Mouse (Mus musculus) forebrain, embryonic 14.5 days (tissue): ENCODE data around the gene Cdc42se1. TPM values are rescaled to one million over a fixed set of nuclear protein-coding genes. Genes with fewer than 3 reads are reported as not detected.

Source experiments
- ATAC-seq: fragments of 200-750 bp; cut with Nextera tagmentation; 2 replicates; pipeline ENCODE4 v1.8.0; 2017; ENCODE audit warnings: mild to moderate bottlenecking, moderate library complexity
- DNase-seq: peaks from one replicate; pipeline ENCODE4 v3.0.0-alpha.2; 2015; ENCODE audit warnings: low spot score
- H3K27ac ChIP-seq: fragments of 300-500 bp; sonication (generic); 2 replicates; pipeline ENCODE4 v1.5.1; 2014; ENCODE audit warnings: low read depth, mild to moderate bottlenecking, control low read depth, low read length, moderate library complexity
- H3K27me3 ChIP-seq: fragments of 300-500 bp; sonication (generic); replicated peaks from 2 replicates; pipeline ENCODE4 v1.6.1; 2014; ENCODE audit warnings: low read length, control low read depth, mixed read lengths; ENCODE audit not compliant: control insufficient read depth, insufficient read depth
- H3K36me3 ChIP-seq: fragments of 300-500 bp; sonication (generic); 2 replicates; pipeline ENCODE4 v1.6.1; 2014; ENCODE audit warnings: low read length, control low read depth; ENCODE audit not compliant: control insufficient read depth, insufficient read depth
- H3K4me1 ChIP-seq: fragments of 300-500 bp; sonication (generic); 2 replicates; pipeline ENCODE4 v1.6.1; 2014; ENCODE audit warnings: antibody characterized with exemption, low read length, control low read depth; ENCODE audit not compliant: control insufficient read depth, insufficient read depth
- H3K4me2 ChIP-seq: fragments of 300-500 bp; sonication (generic); 2 replicates; pipeline ENCODE4 v1.6.1; 2014; ENCODE audit warnings: mild to moderate bottlenecking, control low read depth, low read length
- H3K4me3 ChIP-seq: fragments of 300-500 bp; sonication (generic); 2 replicates; pipeline ENCODE4 v1.5.1; 2014; ENCODE audit warnings: low read depth, low read length, control low read depth
- H3K9ac ChIP-seq: fragments of 300-500 bp; sonication (generic); 2 replicates; pipeline ENCODE4 v1.6.1; 2014; ENCODE audit warnings: mild to moderate bottlenecking, low read length, control low read depth, moderate library complexity
- H3K9me3 ChIP-seq: fragments of 300-500 bp; sonication (generic); replicated peaks from 2 replicates; pipeline ENCODE4 v1.6.1; 2016; ENCODE audit warnings: low read length, control low read depth, mixed read lengths; ENCODE audit not compliant: control insufficient read depth
- WGBS: fragments of 180-500 bp; shearing (Covaris S2); extraction: QIAGEN DNeasy Blood & Tissue Kit; methylation state at CpG from one replicate; pipeline ENCODE4 v1.1.7; 2014; 5-methylcytosine and 5-hydroxymethylcytosine counted together
- polyA plus RNA-seq: library from polyadenylated mRNA; unstranded; fragments of >200 nt; fragmentation: Nextera tagmentation; extraction: Ambion mirVana; gene quantifications from 2 replicates; pipeline ENCODE4 v1.2.1, GENCODE M21; 2014

The Cdc42se1 gene
- polyA plus RNA-seq, 1 experiment from 2014 or later = 99.7 TPM

DNA sequence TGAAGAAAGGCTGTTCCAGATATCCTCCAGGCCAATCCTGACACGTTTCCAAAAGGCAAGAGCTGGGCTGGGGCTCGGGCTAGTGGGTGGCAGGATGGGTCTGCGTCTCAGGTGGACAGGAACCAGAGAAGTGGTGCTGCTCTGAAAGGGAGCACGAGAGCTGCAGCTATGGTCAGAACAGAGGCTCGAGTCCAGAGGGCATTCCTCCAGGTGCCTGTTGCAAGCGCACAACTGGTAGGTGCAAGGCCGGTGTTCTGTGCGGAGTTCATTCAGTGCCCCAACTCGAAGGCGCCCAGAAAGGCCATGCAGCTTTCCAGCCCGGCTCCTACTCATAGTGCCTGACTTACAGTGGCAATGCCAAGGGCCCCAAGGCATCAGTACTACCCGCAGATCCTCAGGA is 11.4 kb downstream of the Cdc42se1 start:
- Histone ChIP-seq H3K36me3 (peaks cover 40% of the 10 kb centered on the region), H3K4me1 (no peaks in the 10 kb centered on the region), H3K4me3 (no peak overlapping the region), H3K9ac (no peak overlapping the region), H3K27ac (no peak overlapping the region), H3K9me3 (no peaks in the 10 kb centered on the region), H3K4me2 (no peak overlapping the region), H3K27me3 (no peaks in the 10 kb centered on the region)
- ATAC-seq (no peak), DNase-seq (no peak)
- WGBS = 84% methylated on average over 12 of the region's 12 CpGs

DNA sequence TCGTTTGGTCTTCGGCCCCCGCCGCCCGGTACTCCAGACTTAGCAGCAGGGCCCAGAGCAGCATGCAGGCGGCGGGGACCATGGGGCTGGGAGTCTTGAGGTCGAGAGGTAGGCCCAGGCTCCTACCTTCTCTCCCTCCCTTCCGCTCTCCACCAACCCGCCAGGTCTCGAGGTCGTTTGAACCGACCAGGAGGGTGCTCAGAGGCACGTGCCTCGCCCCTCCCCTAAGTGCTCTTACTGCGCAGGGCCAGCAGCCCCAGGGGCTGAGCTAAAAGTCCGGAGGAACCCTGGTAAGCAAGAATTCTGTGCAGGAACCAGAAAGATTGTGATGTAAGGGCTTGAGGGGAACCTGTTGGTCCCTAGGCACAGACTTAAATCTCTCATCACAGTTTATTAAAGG is 12.4 kb downstream of the Cdc42se1 start:
- 47% methylated on average over 17 of the region's 17 CpGs for WGBS
- peaks cover 30% of the 10 kb centered on the region for H3K36me3 ChIP-seq

GRCm38 (mm10) chr3:95241498-95241897 is 13.0 kb downstream of the Cdc42se1 start, which contains the start of gene Gm128:
Gene Gm128 (minus strand): TSS chr3:95241598.
- Histone ChIP-seq H3K36me3 (peaks cover 24% of the 10 kb centered on the region), H3K27ac (no peak within 1 kb of the TSS), H3K4me3 (no peak within 1 kb of the TSS), H3K9me3 (no peaks in the 10 kb centered on the region), H3K4me2 (no peak within 1 kb of the TSS), H3K27me3 (no peaks in the 10 kb centered on the region), H3K9ac (no peak within 1 kb of the TSS), H3K4me1 (no peaks in the 10 kb centered on the region)
- no peak for DNase-seq
- no peak for ATAC-seq
- 78% methylated on average over 7 of the region's 7 CpGs for WGBS

More for the DNA sequence above, 12.4 kb downstream of the Cdc42se1 start:
- Histone ChIP-seq H3K9me3 (no peaks in the 10 kb centered on the region), H3K27ac (no peak overlapping the region), H3K27me3 (no peaks in the 10 kb centered on the region), H3K4me2 (no peak overlapping the region), H3K9ac (no peak overlapping the region), H3K4me1 (no peaks in the 10 kb centered on the region), H3K4me3 (no peak overlapping the region)
- ATAC-seq (no peak), DNase-seq (no peak)

GRCm38 (mm10) chr3:95243086-95243485 is 14.6 kb downstream of the Cdc42se1 start:
- Histone ChIP-seq H3K9me3 (no peaks in the 10 kb centered on the region), H3K36me3 (peaks cover 9% of the 10 kb centered on the region), H3K27ac (no peak overlapping the region), H3K27me3 (no peaks in the 10 kb centered on the region), H3K9ac (no peak overlapping the region), H3K4me3 (no peak overlapping the region), H3K4me1 (no peaks in the 10 kb centered on the region), H3K4me2 (no peak overlapping the region)
- ATAC-seq (no peak), DNase-seq (no peak)
- WGBS = 88% methylated on average over 2 of the region's 2 CpGs

DNA sequence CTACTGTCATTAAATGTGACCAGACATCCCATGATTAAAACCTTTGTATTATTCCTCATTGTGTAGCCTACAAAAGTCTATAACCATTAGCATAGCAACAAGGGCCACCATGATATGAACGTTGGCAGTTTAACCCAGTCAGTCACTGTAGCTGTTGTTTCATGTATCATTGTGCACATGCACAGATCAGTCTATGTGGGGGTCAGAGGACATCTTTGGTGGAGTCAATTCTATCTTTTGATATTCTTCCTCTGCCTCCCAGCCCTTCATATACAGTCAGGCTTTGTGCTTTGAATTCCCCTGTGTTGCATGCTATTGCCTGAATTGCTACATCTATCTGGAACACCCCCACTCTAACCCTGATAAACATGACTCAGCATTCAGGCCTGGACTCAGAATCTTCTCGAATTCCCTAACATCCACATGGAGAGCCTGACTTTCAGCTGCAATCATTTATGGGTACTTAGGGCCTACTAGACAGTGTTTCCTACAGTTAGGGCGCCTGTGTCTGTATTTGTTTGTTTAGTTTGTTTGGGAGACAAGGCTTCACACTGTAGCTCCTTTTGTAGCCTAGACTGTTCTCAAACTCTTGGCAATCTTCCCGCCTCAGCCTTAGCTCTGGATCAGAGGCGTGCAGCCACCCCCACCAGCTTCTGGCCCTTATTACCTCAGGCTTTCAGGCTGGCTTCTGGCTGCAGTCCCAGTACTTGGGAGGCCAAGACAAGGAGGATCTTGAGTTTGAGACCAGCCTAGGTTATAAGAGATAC is 18.1 kb downstream of the Cdc42se1 start:
- Histone ChIP-seq H3K4me1 (no peaks in the 10 kb centered on the region), H3K36me3 (peaks cover 6% of the 10 kb centered on the region), H3K27me3 (no peaks in the 10 kb centered on the region), H3K4me2 (no peak overlapping the region), H3K9ac (no peak overlapping the region), H3K9me3 (no peaks in the 10 kb centered on the region), H3K27ac (no peak overlapping the region), H3K4me3 (no peak overlapping the region)
- DNase-seq (peak; percentile 23), ATAC-seq (no peak)
- WGBS = 72% methylated on average over 5 of the region's 5 CpGs

DNA sequence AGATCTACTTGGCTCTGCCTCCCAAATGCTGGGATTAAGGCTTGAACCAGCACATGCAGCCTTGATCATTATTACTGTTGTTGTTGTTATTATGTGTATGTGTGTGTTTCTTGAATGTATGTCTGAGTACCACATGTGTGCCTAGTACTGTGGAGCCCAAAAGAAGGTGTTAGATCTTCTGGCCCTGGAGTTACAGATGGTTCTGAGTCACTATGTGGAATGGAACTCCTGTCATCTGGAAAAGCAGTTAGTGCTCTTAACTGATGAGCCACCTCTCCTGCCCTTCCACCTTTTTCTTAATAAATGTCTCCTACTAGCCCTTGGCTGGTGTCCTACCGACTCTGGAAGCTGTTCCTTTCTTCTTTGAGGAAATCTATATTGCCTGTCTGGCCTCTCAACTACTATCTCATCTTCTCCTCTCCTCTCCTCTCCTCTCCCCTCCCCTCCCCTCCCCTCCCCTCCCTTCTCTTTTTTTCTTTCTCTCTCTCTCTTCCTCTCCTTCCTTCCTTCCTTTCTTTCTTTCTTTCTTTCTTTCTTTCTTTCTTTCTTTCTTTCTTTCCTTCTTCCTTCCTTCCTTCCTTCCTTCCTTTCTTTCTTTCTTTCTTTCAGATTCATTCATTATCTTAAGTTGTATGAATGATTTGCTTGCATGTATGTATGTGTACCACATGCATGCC is 19.3 kb downstream of the Cdc42se1 start:
- Histone ChIP-seq H3K36me3 (0 out of 2 replicates have a peak, but pooled peaks cover 5% of the 10 kb centered on the region), H3K27me3 (no peaks in the 10 kb centered on the region), H3K4me1 (no peaks in the 10 kb centered on the region), H3K27ac (no peak overlapping the region), H3K9ac (no peak overlapping the region), H3K4me3 (no peak overlapping the region), H3K4me2 (no peak overlapping the region), H3K9me3 (no peaks in the 10 kb centered on the region)
- 96% methylated on average over 1 of the region's 1 CpGs for WGBS
- no peak for ATAC-seq
- no peak for DNase-seq

- no peak overlapping the region for H3K4me3 ChIP-seq
- DNase-seq (no peak), ATAC-seq (no peak)
- no peak overlapping the region for H3K9ac ChIP-seq
- H3K9me3 ChIP-seq = no peaks in the 10 kb centered on the region
- 85% methylated on average over 5 of the region's 5 CpGs for WGBS
- H3K4me1 ChIP-seq = no peaks in the 10 kb centered on the region
- H3K4me2 ChIP-seq = no peak overlapping the region
- no peak overlapping the region for H3K27ac ChIP-seq
- no peaks in the 10 kb centered on the region for H3K27me3 ChIP-seq
- peaks cover 25% of the 10 kb centered on the region for H3K36me3 ChIP-seq
These were observed 21.8 kb downstream of the Cdc42se1 start for GRCm38 (mm10) chr3:95250361-95250760.

DNA sequence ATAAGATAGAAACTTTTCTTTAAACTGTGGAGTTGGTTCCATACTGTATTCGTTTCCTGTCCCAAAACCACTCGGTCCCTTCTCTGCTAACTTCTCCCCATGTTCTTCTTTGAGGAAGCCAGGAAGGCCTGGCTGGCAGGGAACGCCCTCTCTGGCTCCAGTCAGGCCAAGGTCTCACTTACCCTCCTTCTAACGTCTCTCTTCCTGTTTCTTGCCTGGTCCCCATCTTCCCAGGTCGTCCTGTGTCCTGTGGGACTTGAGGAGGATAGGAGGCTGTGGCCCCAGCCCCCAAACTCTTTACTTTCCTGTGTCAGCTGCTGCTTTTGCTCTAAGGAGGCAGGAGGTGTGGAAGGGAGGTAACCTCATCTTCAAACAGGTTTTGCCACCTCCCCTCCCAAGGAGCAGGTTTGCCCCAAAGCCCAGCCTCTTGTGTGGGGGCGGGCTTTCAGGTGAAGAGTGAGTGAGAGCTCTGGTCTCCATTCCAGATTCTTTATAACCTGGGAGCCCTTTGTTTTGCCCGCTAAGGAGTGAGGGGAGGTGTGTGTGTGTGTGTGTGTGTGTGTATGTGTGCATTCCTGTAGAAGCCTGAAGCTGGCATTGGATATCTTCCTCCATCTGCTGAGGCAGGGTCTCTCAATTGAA is 22.4 kb downstream of the Cdc42se1 start, which contains the start of gene Bnipl:
Gene Bnipl (minus strand): TSS at position 411 of the 642 bp plus-strand sequence.
- WGBS = 61% methylated on average over 7 of the region's 7 CpGs
- Histone ChIP-seq H3K9ac (no peak within 1 kb of the TSS), H3K9me3 (no peaks in the 10 kb centered on the region), H3K4me1 (no peaks in the 10 kb centered on the region), H3K36me3 (peaks cover 29% of the 10 kb centered on the region), H3K27ac (no peak within 1 kb of the TSS), H3K4me3 (no peak within 1 kb of the TSS), H3K4me2 (no peak within 1 kb of the TSS), H3K27me3 (no peaks in the 10 kb centered on the region)
- DNase-seq (no peak), ATAC-seq (no peak)
